Mouse (Mus musculus) brain, adult 2 months (tissue): ENCODE data around the gene Lrrc75b.

ENCODE experiments used
- DNase-seq: peaks from one replicate; pipeline ENCODE4 v3.0.0; 2011; ENCODE audit warnings: low read depth, low spot score

The Lrrc75b gene

DNA sequence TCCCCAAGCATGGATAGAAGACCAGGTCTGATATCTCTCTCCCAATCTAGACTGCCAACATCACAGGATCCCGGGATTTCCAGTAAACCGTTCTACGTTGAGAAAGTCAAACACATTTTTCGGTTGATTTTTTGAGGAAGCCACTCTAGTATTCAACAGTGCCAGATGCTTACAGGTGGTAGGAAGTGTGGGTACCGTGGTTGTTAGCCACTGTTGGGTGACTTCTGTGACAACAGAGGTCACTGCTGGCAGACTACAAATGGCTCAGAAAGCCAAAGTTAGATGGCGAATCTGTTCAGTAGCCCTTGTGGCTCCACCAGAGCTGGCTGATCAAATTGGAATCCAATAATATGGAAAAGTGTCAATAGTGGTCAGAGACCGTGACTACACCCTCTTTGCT, 56.4 kb downstream of the Lrrc75b start:
- DNase-seq: no peak

GRCm38 (mm10) chr10:75501641-75502040, 58.5 kb downstream of the Lrrc75b start:
- no peak for DNase-seq

DNA sequence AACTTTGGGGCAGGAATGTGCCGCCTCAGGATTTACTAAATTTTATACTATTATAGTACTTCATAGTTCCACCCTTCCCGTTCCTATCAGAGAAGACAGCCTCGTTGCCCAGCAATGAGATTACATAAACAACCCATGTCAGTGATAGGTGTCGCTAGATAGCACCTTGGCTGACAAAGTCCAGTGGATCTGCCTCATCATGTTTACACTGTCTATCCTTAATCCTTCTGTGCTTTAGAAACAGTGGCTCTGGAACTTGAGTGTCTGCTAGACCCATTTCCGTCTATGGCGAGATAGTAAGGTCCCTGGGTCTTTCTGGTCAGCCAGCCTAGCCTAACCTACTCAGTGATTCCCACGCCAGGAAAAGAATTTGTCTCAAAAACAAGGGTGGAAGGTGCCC, 59.8 kb downstream of the Lrrc75b start:
- no peak for DNase-seq
